Mouse (Mus musculus) midbrain, embryonic 16.5 days (tissue): ENCODE data around the gene Dtx1. TPM values are rescaled to one million over a fixed set of nuclear protein-coding genes. Genes with fewer than 3 reads are reported as not detected.
A peak's percentile ranks its signal among the peaks of the same experiment; 100 is the strongest.

ENCODE experiments used
- ATAC-seq: fragments of 200-750 bp; cut with Nextera tagmentation; 2 replicates; pipeline ENCODE4 v1.8.0; 2017; ENCODE audit warnings: moderate TSS enrichment
- H3K27ac ChIP-seq: fragments of 300-500 bp; sonication (generic); 2 replicates; pipeline ENCODE4 v1.5.1; 2014; ENCODE audit warnings: mild to moderate bottlenecking, low read length, mixed read lengths
- H3K27me3 ChIP-seq: fragments of 300-500 bp; sonication (generic); 2 replicates; pipeline ENCODE4 v1.6.1; 2014; ENCODE audit warnings: low read depth, low read length, mixed read lengths; ENCODE audit not compliant: control insufficient read depth, insufficient read depth
- H3K36me3 ChIP-seq: fragments of 300-500 bp; sonication (generic); 2 replicates; pipeline ENCODE4 v1.6.1; 2014; ENCODE audit warnings: mild to moderate bottlenecking, low read length, moderate library complexity, mixed read lengths; ENCODE audit not compliant: control insufficient read depth, insufficient read depth
- H3K4me1 ChIP-seq: fragments of 300-500 bp; sonication (generic); 2 replicates; pipeline ENCODE4 v1.6.1; 2014; ENCODE audit warnings: mild to moderate bottlenecking, low read length, mixed read lengths; ENCODE audit not compliant: control insufficient read depth, insufficient read depth
- H3K4me2 ChIP-seq: fragments of 300-500 bp; sonication (generic); 2 replicates; pipeline ENCODE4 v1.6.1; 2014; ENCODE audit warnings: mild to moderate bottlenecking, low read length, mixed read lengths
- H3K4me3 ChIP-seq: fragments of 300-500 bp; sonication (generic); 2 replicates; pipeline ENCODE4 v1.5.1; 2014; ENCODE audit warnings: low read depth, mild to moderate bottlenecking, low read length, moderate library complexity, mixed read lengths
- H3K9ac ChIP-seq: fragments of 300-500 bp; sonication (generic); 2 replicates; pipeline ENCODE4 v1.6.1; 2014; ENCODE audit warnings: low read depth, low read length, mixed read lengths
- H3K9me3 ChIP-seq: fragments of 300-500 bp; sonication (generic); replicated peaks from 2 replicates; pipeline ENCODE4 v1.6.1; 2014; ENCODE audit warnings: mild to moderate bottlenecking, low read length, mixed read lengths; ENCODE audit not compliant: control insufficient read depth, poor library complexity, severe bottlenecking
- WGBS: fragments of 180-500 bp; shearing (Covaris S2); extraction: QIAGEN DNeasy Blood & Tissue Kit; methylation state at CpG from one replicate; pipeline ENCODE4 v1.1.7; 2014; 5-methylcytosine and 5-hydroxymethylcytosine counted together
- polyA plus RNA-seq: library from polyadenylated mRNA; unstranded; fragments of >200 nt; fragmentation: Nextera tagmentation; extraction: Ambion mirVana; gene quantifications from 2 replicates; pipeline ENCODE4 v1.2.1, GENCODE M21; 2015

Dtx1 gene
- polyA plus RNA-seq, result 49.6 and 50.2 TPM in 2 replicates

DNA sequence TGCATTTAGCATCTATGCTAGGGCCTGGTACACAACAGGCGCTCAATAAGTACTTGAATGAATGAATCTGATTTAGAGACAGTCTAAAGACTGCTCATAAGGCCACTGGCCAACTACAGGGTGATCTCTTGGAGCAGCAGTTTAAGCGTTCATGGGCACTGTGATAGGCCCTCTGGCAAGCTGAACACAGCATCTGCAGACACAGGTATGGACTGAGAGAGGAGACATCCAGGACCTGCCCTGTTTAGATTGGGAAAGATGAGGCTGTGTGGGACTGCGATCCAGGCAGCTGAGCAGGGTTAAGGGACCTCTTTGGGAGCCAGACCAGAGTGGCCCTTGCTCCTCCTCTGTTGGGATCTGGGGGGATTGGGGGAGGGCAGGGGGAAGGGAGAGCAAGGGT lies at the start of gene Dtx1:
TSS of gene Dtx1 (minus strand) at position 101 of the 400 bp plus-strand sequence.
- peak; percentile 30; the same call in 1 of the 2 replicates for ATAC-seq
- H3K9ac ChIP-seq, result peak within 1 kb of the TSS; percentile 99
- H3K9me3 ChIP-seq, result no peaks in the 10 kb centered on the region
- WGBS, result 36% methylated on average over 3 of the region's 3 CpGs
- H3K4me1 ChIP-seq, result peaks cover 39% of the 10 kb centered on the region
- peak within 1 kb of the TSS; percentile 95 for H3K4me2 ChIP-seq
- H3K27me3 ChIP-seq, result no peaks in the 10 kb centered on the region
- H3K36me3 ChIP-seq, result no peaks in the 10 kb centered on the region
- peak within 1 kb of the TSS; percentile 91 for H3K4me3 ChIP-seq
- peak within 1 kb of the TSS; percentile 92 for H3K27ac ChIP-seq

GRCm38 (mm10) chr5:120754215-120754614 lies 42.5 kb upstream of the Dtx1 start:
- no peaks in the 10 kb centered on the region for H3K36me3 ChIP-seq
- no peak overlapping the region for H3K9ac ChIP-seq
- 91% methylated on average over 4 of the region's 4 CpGs for WGBS
- H3K27me3 ChIP-seq, result no peaks in the 10 kb centered on the region
- no peaks in the 10 kb centered on the region for H3K4me1 ChIP-seq
- H3K4me2 ChIP-seq, result no peak overlapping the region
- H3K4me3 ChIP-seq, result no peak overlapping the region
- ATAC-seq, result no peak
- no peaks in the 10 kb centered on the region for H3K9me3 ChIP-seq
- no peak overlapping the region for H3K27ac ChIP-seq

DNA sequence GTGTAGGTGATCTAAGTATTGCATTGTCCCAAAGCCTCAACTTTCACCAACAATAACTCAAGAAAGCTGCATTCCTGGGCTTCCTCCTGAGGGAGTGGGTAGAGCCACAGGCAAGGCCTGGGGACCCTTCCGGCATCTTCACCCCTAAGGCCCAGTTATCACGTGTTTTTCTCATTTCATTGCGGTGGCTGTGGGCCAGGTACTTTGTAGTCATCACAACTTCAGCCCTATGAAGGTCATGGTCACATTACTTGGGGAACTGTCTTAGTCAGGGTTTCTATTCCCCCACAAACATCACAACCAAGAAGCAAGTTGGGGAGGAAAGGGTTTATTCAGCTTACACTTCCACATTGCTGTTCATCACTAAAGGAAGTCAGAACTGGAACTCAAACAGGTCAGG lies 41.1 kb upstream of the Dtx1 start:
- no peaks in the 10 kb centered on the region for H3K27me3 ChIP-seq
- H3K4me2 ChIP-seq, result no peak overlapping the region
- H3K9me3 ChIP-seq, result no peaks in the 10 kb centered on the region
- no peak for ATAC-seq
- 87% methylated on average over 3 of the region's 3 CpGs for WGBS
- no peaks in the 10 kb centered on the region for H3K4me1 ChIP-seq
- no peak overlapping the region for H3K27ac ChIP-seq
- no peak overlapping the region for H3K9ac ChIP-seq
- H3K4me3 ChIP-seq, result no peak overlapping the region
- H3K36me3 ChIP-seq, result no peaks in the 10 kb centered on the region

GRCm38 (mm10) chr5:120751206-120751605 lies 39.5 kb upstream of the Dtx1 start:
- Histone ChIP-seq H3K27me3 (no peaks in the 10 kb centered on the region), H3K4me2 (no peak overlapping the region), H3K9me3 (no peaks in the 10 kb centered on the region), H3K9ac (no peak overlapping the region), H3K27ac (no peak overlapping the region), H3K36me3 (no peaks in the 10 kb centered on the region), H3K4me1 (peaks cover 1% of the 10 kb centered on the region; the same call in 1 of the 2 replicates), H3K4me3 (no peak overlapping the region)
- WGBS, result 72% methylated on average over 3 of the region's 3 CpGs
- no peak for ATAC-seq

- WGBS, result 68% methylated on average over 5 of the region's 5 CpGs
- H3K27me3 ChIP-seq, result no peaks in the 10 kb centered on the region
- H3K27ac ChIP-seq, result no peak within 1 kb of the TSS
- no peak within 1 kb of the TSS for H3K4me2 ChIP-seq
- H3K36me3 ChIP-seq, result no peaks in the 10 kb centered on the region
- no peak for ATAC-seq
- no peak within 1 kb of the TSS for H3K9ac ChIP-seq
- H3K4me3 ChIP-seq, result no peak within 1 kb of the TSS
- H3K9me3 ChIP-seq, result no peaks in the 10 kb centered on the region
- peaks cover 3% of the 10 kb centered on the region; the same call in 1 of the 2 replicates for H3K4me1 ChIP-seq
These were observed 38.0 kb upstream of the Dtx1 start, which contains the start of gene Oas2 for GRCm38 (mm10) chr5:120749688-120750087. Gene Oas2 (minus strand): TSS chr5:120749853.

DNA sequence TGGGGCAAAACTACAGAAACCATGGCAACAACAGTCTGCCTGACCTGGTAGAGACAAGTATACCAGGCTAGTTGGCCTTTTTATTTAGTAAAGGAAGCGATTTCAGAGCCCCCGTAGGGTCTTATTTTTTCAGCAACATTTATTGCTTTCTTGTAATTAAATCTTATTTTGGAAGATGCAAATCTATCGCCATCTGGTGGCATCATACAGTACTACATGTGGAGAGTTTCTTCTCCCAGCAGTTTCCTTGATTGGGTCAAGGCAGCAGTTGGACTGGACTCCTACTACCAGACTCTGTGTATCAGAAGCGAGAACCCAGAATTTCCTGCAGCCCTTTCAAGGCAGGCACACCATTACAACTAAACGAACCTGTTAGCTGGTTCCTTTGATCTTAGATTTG lies 34.7 kb upstream of the Dtx1 start:
- H3K27ac ChIP-seq, result no peak overlapping the region
- WGBS, result 13% methylated on average over 5 of the region's 5 CpGs
- H3K4me2 ChIP-seq, result no peak overlapping the region
- no peaks in the 10 kb centered on the region for H3K27me3 ChIP-seq
- no peak overlapping the region for H3K9ac ChIP-seq
- no peaks in the 10 kb centered on the region for H3K36me3 ChIP-seq
- H3K4me1 ChIP-seq, result peaks cover 3% of the 10 kb centered on the region; the same call in 1 of the 2 replicates
- no peaks in the 10 kb centered on the region for H3K9me3 ChIP-seq
- ATAC-seq, result no peak
- H3K4me3 ChIP-seq, result no peak overlapping the region

GRCm38 (mm10) chr5:120742125-120742524 lies 30.4 kb upstream of the Dtx1 start:
- Histone ChIP-seq H3K4me2 (no peak overlapping the region), H3K4me1 (peaks cover 3% of the 10 kb centered on the region; the same call in 1 of the 2 replicates), H3K9ac (no peak overlapping the region), H3K27me3 (no peaks in the 10 kb centered on the region), H3K36me3 (no peaks in the 10 kb centered on the region), H3K9me3 (no peaks in the 10 kb centered on the region), H3K27ac (no peak overlapping the region), H3K4me3 (no peak overlapping the region)
- WGBS, result 42% methylated on average over 4 of the region's 4 CpGs
- ATAC-seq, result no peak

DNA sequence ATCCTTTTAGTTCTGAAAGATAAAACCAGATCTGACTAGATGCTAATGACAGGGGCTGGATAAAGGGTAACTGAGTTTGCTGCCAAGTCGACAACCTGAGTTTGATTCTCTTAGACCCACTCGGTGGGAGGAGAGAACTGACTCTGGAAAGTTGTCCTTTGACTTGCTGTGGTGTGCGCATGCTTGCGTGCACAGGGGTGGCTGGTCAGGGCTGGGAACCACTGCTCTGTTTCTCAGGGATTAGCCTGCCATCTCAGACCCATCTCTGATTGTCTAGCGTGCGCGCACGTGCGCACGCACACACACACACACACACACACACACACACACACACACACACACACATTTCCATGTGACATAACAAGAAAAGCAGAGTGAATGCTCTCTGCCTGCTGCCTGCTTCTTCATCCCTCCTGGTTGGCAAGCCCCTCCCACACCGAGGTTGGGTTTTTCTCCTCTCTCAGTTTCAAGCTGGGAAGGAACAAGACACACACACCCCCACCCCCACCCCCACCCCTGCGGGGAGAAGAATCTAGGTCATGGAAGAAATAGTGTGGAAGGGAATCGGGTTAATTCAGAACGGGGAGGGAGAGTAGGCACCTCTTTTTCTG lies 22.8 kb upstream of the Dtx1 start:
- Histone ChIP-seq H3K4me2 (no peak overlapping the region), H3K4me1 (no peaks in the 10 kb centered on the region), H3K4me3 (no peak overlapping the region), H3K27me3 (no peaks in the 10 kb centered on the region), H3K9me3 (no peaks in the 10 kb centered on the region), H3K9ac (no peak overlapping the region), H3K36me3 (no peaks in the 10 kb centered on the region), H3K27ac (0 out of 2 replicates have a peak overlapping the region, but pooled peaks have one; percentile 35)
- ATAC-seq, result no peak
- WGBS, result 57% methylated on average over 14 of the region's 14 CpGs

- no peak overlapping the region for H3K27ac ChIP-seq
- no peak for ATAC-seq
- 94% methylated on average over 3 of the region's 3 CpGs for WGBS
- H3K4me3 ChIP-seq, result no peak overlapping the region
- H3K4me1 ChIP-seq, result no peaks in the 10 kb centered on the region
- H3K4me2 ChIP-seq, result no peak overlapping the region
- no peak overlapping the region for H3K9ac ChIP-seq
- no peaks in the 10 kb centered on the region for H3K9me3 ChIP-seq
- no peaks in the 10 kb centered on the region for H3K36me3 ChIP-seq
- H3K27me3 ChIP-seq, result no peaks in the 10 kb centered on the region
These were observed 22.0 kb upstream of the Dtx1 start for GRCm38 (mm10) chr5:120733696-120734095.
